35 mouse cellular contexts compared by ENCODE assay signal in genomic region chr5:29159849-29160248, GRCm38 (mm10). TPM values are rescaled to one million over a fixed set of nuclear protein-coding genes. Genes with fewer than 3 reads are reported as not detected.
"Had no signal": no experiment of that assay in that cellular context is flagged by ENCODE, and none has a peak within 500 bp of the region (broad histone marks: within the 10 kb centered on the region; RNA-seq: fewer than 3 reads in every experiment).

No protein-coding gene starts in this region.

- DNase-seq: left cerebral cortex, postnatal 4 days; liver; liver, embryonic 13.5 days; liver, postnatal 0 days; lung, adult 18-20 months; lung, adult 2 months; lung, embryonic 14.5 days; lung, postnatal 10 days; lung, postnatal 14 days; lung, postnatal 36 days; lung, postnatal 4 days; midbrain, embryonic 14.5 days had no signal

- H3K27ac ChIP-seq: limb, embryonic 10.5 days; limb, embryonic 12.5 days; limb, embryonic 13.5 days; limb, embryonic 15.5 days; liver, embryonic 12.5 days; liver, embryonic 13.5 days; liver, embryonic 14.5 days; liver, embryonic 15.5 days; lung, embryonic 15.5 days; macrophage; midbrain, embryonic 10.5 days; midbrain, embryonic 12.5 days; midbrain, embryonic 13.5 days; midbrain, embryonic 15.5 days had no signal

- ATAC-seq: liver, embryonic 12.5 days; liver, postnatal 0 days; lung, postnatal 0 days; midbrain, embryonic 13.5 days; midbrain, embryonic 15.5 days; midbrain, embryonic 16.5 days had no signal

- H3K27me3 ChIP-seq: limb, embryonic 12.5 days; limb, embryonic 13.5 days; limb, embryonic 15.5 days; liver, embryonic 12.5 days; liver, embryonic 13.5 days; liver, embryonic 15.5 days; lung, embryonic 15.5 days; megakaryocyte, embryonic 14.5 days; midbrain, embryonic 12.5 days; midbrain, embryonic 13.5 days; midbrain, embryonic 15.5 days had no signal

- H3K9me3 ChIP-seq: limb, embryonic 10.5 days; limb, embryonic 12.5 days; limb, embryonic 13.5 days; limb, embryonic 15.5 days; liver, embryonic 12.5 days; liver, embryonic 13.5 days; liver, embryonic 15.5 days; lung, embryonic 15.5 days; midbrain, embryonic 10.5 days; midbrain, embryonic 12.5 days; midbrain, embryonic 13.5 days; midbrain, embryonic 15.5 days had no signal

- H3K4me3 ChIP-seq: limb, embryonic 10.5 days; limb, embryonic 12.5 days; limb, embryonic 13.5 days; limb, embryonic 15.5 days; liver, embryonic 12.5 days; liver, embryonic 13.5 days; liver, embryonic 15.5 days; lung, embryonic 15.5 days; megakaryocyte, embryonic 14.5 days; midbrain, embryonic 10.5 days; midbrain, embryonic 12.5 days; midbrain, embryonic 13.5 days; midbrain, embryonic 15.5 days; myocyte had no signal

- H3K4me2 ChIP-seq: limb, embryonic 12.5 days; limb, embryonic 13.5 days; limb, embryonic 15.5 days; liver, embryonic 11.5 days; liver, embryonic 12.5 days; liver, embryonic 13.5 days; liver, embryonic 15.5 days; lung, embryonic 14.5 days; lung, embryonic 15.5 days; midbrain, embryonic 11.5 days; midbrain, embryonic 12.5 days; midbrain, embryonic 13.5 days; midbrain, embryonic 15.5 days had no signal

- H3K4me1 ChIP-seq: limb, embryonic 10.5 days; limb, embryonic 12.5 days; limb, embryonic 13.5 days; limb, embryonic 15.5 days; liver, embryonic 12.5 days; liver, embryonic 13.5 days; liver, embryonic 15.5 days; lung, embryonic 15.5 days; megakaryocyte, embryonic 14.5 days; midbrain, embryonic 10.5 days; midbrain, embryonic 12.5 days; midbrain, embryonic 13.5 days; midbrain, embryonic 15.5 days had no signal

- H3K36me3 ChIP-seq: limb, embryonic 10.5 days; limb, embryonic 12.5 days; limb, embryonic 13.5 days; limb, embryonic 15.5 days; liver, embryonic 12.5 days; liver, embryonic 13.5 days; liver, embryonic 15.5 days; lung, embryonic 15.5 days; midbrain, embryonic 10.5 days; midbrain, embryonic 12.5 days; midbrain, embryonic 13.5 days; midbrain, embryonic 15.5 days had no signal

- H3K9ac ChIP-seq: limb, embryonic 12.5 days; limb, embryonic 13.5 days; limb, embryonic 15.5 days; liver, embryonic 12.5 days; liver, embryonic 13.5 days; liver, embryonic 14.5 days; liver, embryonic 15.5 days; liver, postnatal 0 days; lung, embryonic 14.5 days; lung, embryonic 15.5 days; midbrain, embryonic 12.5 days; midbrain, embryonic 13.5 days; midbrain, embryonic 15.5 days had no signal

RNA-seq across cellular contexts. Expression of gene Rnf32, which starts 35.9 kb away (rescaled TPM):
- total RNA-seq: megakaryocyte progenitor cell, adult 5-6 weeks; megakaryocyte, adult 5-6 weeks; megakaryocyte-erythroid progenitor cell, adult 5-6 weeks; monocyte, adult 5-6 weeks had no signal
- polyA plus RNA-seq: macrophage had no signal
